Mouse (Mus musculus) spleen, embryonic (tissue): ENCODE results near the gene Nin.

Source experiments
- CTCF ChIA-PET: fragments of 350-600 bp; sonication (Branson Sonifier 250); formaldehyde crosslinking; loops from one replicate; lab custom pipeline; 2022; lab: Charles Lee

Gene Nin

GRCm38 (mm10) chr12:70088297-70088696 is 25.2 kb downstream of the Nin start:
- CTCF ChIA-PET, result no interaction called here

- CTCF ChIA-PET, result interaction anchor here (0.6 to 0.7 kb wide), 2 partner anchors 31 to 653 kb away, joined by 5 read pairs; no protein-coding TSS in a partner anchor
Observed at GRCm38 (mm10) chr12:70085351-70085750, 28.2 kb downstream of the Nin start.

GRCm38 (mm10) chr12:70084198-70084597 is 29.3 kb downstream of the Nin start:
- CTCF ChIA-PET, result interaction anchor here (0.7 to 0.8 kb wide), 2 partner anchors 18 to 57 kb away, joined by 4 to 8 read pairs; no protein-coding TSS in a partner anchor

- CTCF ChIA-PET, result interaction anchor here (0.5 to 0.8 kb wide), 6 partner anchors 19 to 90 kb away, joined by 3 to 8 read pairs (median 4); no protein-coding TSS in a partner anchor
Observed at GRCm38 (mm10) chr12:70083737-70084136, 29.8 kb downstream of the Nin start.

GRCm38 (mm10) chr12:70082935-70083532 is 30.5 kb downstream of the Nin start:
- CTCF ChIA-PET, result interaction anchor here (0.5 to 0.6 kb wide), 4 partner anchors 23 to 90 kb away, joined by 3 to 4 read pairs (median 3); no protein-coding TSS in a partner anchor

GRCm38 (mm10) chr12:70082485-70082884 is 31.0 kb downstream of the Nin start:
- CTCF ChIA-PET, result no interaction called here

- CTCF ChIA-PET, result interaction anchor here (0.7 kb wide), 1 partner anchor 756 kb away, joined by 3 read pairs; no protein-coding TSS in a partner anchor
Observed at GRCm38 (mm10) chr12:70078471-70079025, 35.0 kb downstream of the Nin start.

- CTCF ChIA-PET, result no interaction called here
Observed at GRCm38 (mm10) chr12:70076493-70076892, 37.0 kb downstream of the Nin start.

- CTCF ChIA-PET, result no interaction called here
Observed at GRCm38 (mm10) chr12:70075001-70075400, 38.5 kb downstream of the Nin start.

- CTCF ChIA-PET, result interaction anchor here (0.5 kb wide), 1 partner anchor 177 kb away, joined by 5 read pairs; no protein-coding TSS in a partner anchor
Observed at GRCm38 (mm10) chr12:70070888-70071287, 42.6 kb downstream of the Nin start.

- CTCF ChIA-PET, result interaction anchor here (0.5 kb wide), 1 partner anchor 177 kb away, joined by 5 read pairs; no protein-coding TSS in a partner anchor
Observed at GRCm38 (mm10) chr12:70070306-70070705, 43.2 kb downstream of the Nin start.

- CTCF ChIA-PET, result interaction anchor here (0.6 kb wide), 2 partner anchors 1086 to 1088 kb away, joined by 3 to 4 read pairs; no protein-coding TSS in a partner anchor
Observed at GRCm38 (mm10) chr12:70068647-70069257, 44.8 kb downstream of the Nin start.

GRCm38 (mm10) chr12:70067849-70068248 is 45.7 kb downstream of the Nin start:
- CTCF ChIA-PET, result no interaction called here

- CTCF ChIA-PET, result no interaction called here
Observed at GRCm38 (mm10) chr12:70062114-70062513, 51.4 kb downstream of the Nin start.

- CTCF ChIA-PET, result no interaction called here
Observed at GRCm38 (mm10) chr12:70058956-70059851, 54.3 kb downstream of the Nin start.

- CTCF ChIA-PET, result no interaction called here
Observed at GRCm38 (mm10) chr12:70050699-70051098, 62.8 kb downstream of the Nin start.

- CTCF ChIA-PET, result no interaction called here
Observed at GRCm38 (mm10) chr12:70048741-70049140, 64.8 kb downstream of the Nin start.

- CTCF ChIA-PET, result no interaction called here
Observed at GRCm38 (mm10) chr12:70047281-70047680, 66.2 kb downstream of the Nin start.

GRCm38 (mm10) chr12:70044353-70044752 is 69.2 kb downstream of the Nin start:
- CTCF ChIA-PET, result interaction anchor here (0.9 kb wide), 1 partner anchor 82 kb away, joined by 3 read pairs; no protein-coding TSS in a partner anchor

- CTCF ChIA-PET, result interaction anchor here (0.9 kb wide), 1 partner anchor 81 kb away, joined by 3 read pairs; no protein-coding TSS in a partner anchor
Observed at GRCm38 (mm10) chr12:70043421-70043820, 70.1 kb downstream of the Nin start.

- CTCF ChIA-PET, result no interaction called here
Observed at GRCm38 (mm10) chr12:70040981-70041380, 72.5 kb downstream of the Nin start.
